Mouse (Mus musculus) kidney, embryonic 16.5 days (tissue): Measurements from ENCODE around the gene BC052040. TPM values are rescaled to one million over a fixed set of nuclear protein-coding genes. Genes with fewer than 3 reads are reported as not detected.

Experiments
- ATAC-seq: fragments of 200-750 bp; cut with Nextera tagmentation; 2 replicates; pipeline ENCODE4 v1.8.0; 2017; ENCODE audit warnings: moderate TSS enrichment; ENCODE audit not compliant: low FRiP score, low TSS enrichment
- H3K27ac ChIP-seq: fragments of 300-500 bp; sonication (generic); 2 replicates; pipeline ENCODE4 v1.5.1; 2014; ENCODE audit warnings: low read length
- H3K27me3 ChIP-seq: fragments of 300-500 bp; sonication (generic); 2 replicates; pipeline ENCODE4 v1.6.1; 2014; ENCODE audit warnings: low read length, control low read depth, mixed read lengths; ENCODE audit not compliant: insufficient read depth
- H3K36me3 ChIP-seq: fragments of 300-500 bp; sonication (generic); 2 replicates; pipeline ENCODE4 v1.6.1; 2014; ENCODE audit warnings: low read length, control low read depth, mixed read lengths; ENCODE audit not compliant: insufficient read depth
- H3K4me1 ChIP-seq: fragments of 300-500 bp; sonication (generic); 2 replicates; pipeline ENCODE4 v1.6.1; 2014; ENCODE audit warnings: low read length, control low read depth, mixed read lengths; ENCODE audit not compliant: insufficient read depth
- H3K4me2 ChIP-seq: fragments of 300-500 bp; sonication (generic); replicated peaks from 2 replicates; pipeline ENCODE4 v1.6.1; 2014; ENCODE audit warnings: low read depth, low read length
- H3K4me3 ChIP-seq: fragments of 300-500 bp; sonication (generic); 2 replicates; pipeline ENCODE4 v1.5.1; 2014; ENCODE audit warnings: mild to moderate bottlenecking, low read length
- H3K9ac ChIP-seq: fragments of 300-500 bp; sonication (generic); replicated peaks from 2 replicates; pipeline ENCODE4 v1.6.1; 2014; ENCODE audit warnings: low read length
- H3K9me3 ChIP-seq: fragments of 300-500 bp; sonication (generic); 2 replicates; pipeline ENCODE4 v1.6.1; 2016; ENCODE audit warnings: low read length, control low read depth
- WGBS: fragments of 180-500 bp; shearing (Covaris S2); extraction: QIAGEN DNeasy Blood & Tissue Kit; methylation state at CpG from one replicate; pipeline ENCODE4 v1.1.7; 2014; 5-methylcytosine and 5-hydroxymethylcytosine counted together
- polyA plus RNA-seq: library from polyadenylated mRNA; unstranded; fragments of >200 nt; fragmentation: Nextera tagmentation; extraction: Ambion mirVana; gene quantifications from 2 replicates; pipeline ENCODE4 v1.2.1, GENCODE M21; 2015

The BC052040 gene
- polyA plus RNA-seq, 1 experiment from 2014 or later, result 15.4 TPM

- no peaks in the 10 kb centered on the region for H3K9me3 ChIP-seq
- H3K9ac ChIP-seq, result no peak overlapping the region
- no peak for ATAC-seq
- 69% methylated on average over 5 of the region's 5 CpGs for WGBS
- H3K4me2 ChIP-seq, result no peak overlapping the region
- H3K27me3 ChIP-seq, result no peaks in the 10 kb centered on the region
- no peaks in the 10 kb centered on the region for H3K4me1 ChIP-seq
- no peak overlapping the region for H3K27ac ChIP-seq
- peaks cover 9% of the 10 kb centered on the region for H3K36me3 ChIP-seq
- no peak overlapping the region for H3K4me3 ChIP-seq
Measured at GRCm38 (mm10) chr2:115631031-115631434, 49.5 kb downstream of the BC052040 start.

DNA sequence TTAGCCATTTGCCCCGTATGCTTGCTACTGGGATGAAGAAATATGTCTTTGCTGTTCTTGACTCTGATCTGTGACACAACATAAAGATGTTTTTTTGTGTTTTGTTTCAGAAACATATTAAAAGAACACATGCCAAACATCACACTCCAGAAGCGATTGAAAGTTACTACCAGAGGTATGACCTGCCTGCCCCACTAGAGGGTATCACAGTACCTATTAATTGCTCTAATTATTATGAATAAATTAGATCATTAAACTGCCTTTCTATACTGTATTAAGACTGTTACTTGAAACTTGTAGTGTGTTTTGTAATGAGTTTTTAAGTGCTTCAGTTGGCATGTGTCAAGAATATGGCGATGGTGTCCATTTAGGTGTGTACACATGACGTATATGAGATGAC is 50.3 kb downstream of the BC052040 start:
- WGBS, result 85% methylated on average over 4 of the region's 4 CpGs
- H3K9ac ChIP-seq, result no peak overlapping the region
- no peak overlapping the region for H3K4me2 ChIP-seq
- no peak for ATAC-seq
- no peak overlapping the region for H3K4me3 ChIP-seq
- no peaks in the 10 kb centered on the region for H3K27me3 ChIP-seq
- peaks cover 9% of the 10 kb centered on the region for H3K36me3 ChIP-seq
- no peaks in the 10 kb centered on the region for H3K4me1 ChIP-seq
- no peaks in the 10 kb centered on the region for H3K9me3 ChIP-seq
- H3K27ac ChIP-seq, result no peak overlapping the region

GRCm38 (mm10) chr2:115650203-115650602 is 68.7 kb downstream of the BC052040 start:
- no peak overlapping the region for H3K4me2 ChIP-seq
- H3K27me3 ChIP-seq, result no peaks in the 10 kb centered on the region
- no peaks in the 10 kb centered on the region for H3K9me3 ChIP-seq
- H3K9ac ChIP-seq, result no peak overlapping the region
- no peaks in the 10 kb centered on the region for H3K36me3 ChIP-seq
- no peaks in the 10 kb centered on the region for H3K4me1 ChIP-seq
- no peak overlapping the region for H3K27ac ChIP-seq
- no peak overlapping the region for H3K4me3 ChIP-seq
- peak; percentile 54; the same call in 1 of the 2 replicates for ATAC-seq
- WGBS, result 56% methylated on average over 2 of the region's 2 CpGs

DNA sequence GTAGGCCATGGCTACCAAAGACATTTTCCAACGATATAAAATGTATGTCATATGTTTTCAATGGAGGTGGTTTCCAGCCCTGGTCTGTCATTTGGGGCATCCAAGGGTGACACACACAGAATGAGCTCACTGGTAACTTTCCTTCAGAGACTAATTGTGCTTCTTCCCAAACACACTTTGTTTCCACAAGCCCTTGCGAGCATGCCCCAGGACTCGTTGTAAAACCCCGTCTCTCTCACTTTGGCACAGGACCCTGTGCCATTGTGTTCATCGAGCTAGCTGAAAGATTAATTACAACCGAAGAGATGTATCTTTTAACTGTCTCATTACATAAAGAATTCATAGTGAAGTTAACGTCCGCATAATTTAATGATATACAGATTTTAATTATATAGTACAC is 78.2 kb downstream of the BC052040 start:
- no peak overlapping the region for H3K27ac ChIP-seq
- H3K4me1 ChIP-seq, result peaks cover 20% of the 10 kb centered on the region
- 61% methylated on average over 8 of the region's 8 CpGs for WGBS
- no peak overlapping the region for H3K4me3 ChIP-seq
- no peaks in the 10 kb centered on the region; the same call in 1 of the 2 replicates for H3K36me3 ChIP-seq
- H3K27me3 ChIP-seq, result no peaks in the 10 kb centered on the region
- no peaks in the 10 kb centered on the region for H3K9me3 ChIP-seq
- ATAC-seq, result no peak
- H3K4me2 ChIP-seq, result no peak overlapping the region
- H3K9ac ChIP-seq, result no peak overlapping the region

- no peaks in the 10 kb centered on the region; the same call in 1 of the 2 replicates for H3K36me3 ChIP-seq
- no peak overlapping the region for H3K9ac ChIP-seq
- 69% methylated on average over 6 of the region's 6 CpGs for WGBS
- no peak for ATAC-seq
- no peak overlapping the region for H3K4me2 ChIP-seq
- no peaks in the 10 kb centered on the region for H3K9me3 ChIP-seq
- no peak overlapping the region for H3K27ac ChIP-seq
- no peaks in the 10 kb centered on the region for H3K27me3 ChIP-seq
- peaks cover 20% of the 10 kb centered on the region for H3K4me1 ChIP-seq
- H3K4me3 ChIP-seq, result no peak overlapping the region
Measured at GRCm38 (mm10) chr2:115660213-115661120, 79.0 kb downstream of the BC052040 start.

DNA sequence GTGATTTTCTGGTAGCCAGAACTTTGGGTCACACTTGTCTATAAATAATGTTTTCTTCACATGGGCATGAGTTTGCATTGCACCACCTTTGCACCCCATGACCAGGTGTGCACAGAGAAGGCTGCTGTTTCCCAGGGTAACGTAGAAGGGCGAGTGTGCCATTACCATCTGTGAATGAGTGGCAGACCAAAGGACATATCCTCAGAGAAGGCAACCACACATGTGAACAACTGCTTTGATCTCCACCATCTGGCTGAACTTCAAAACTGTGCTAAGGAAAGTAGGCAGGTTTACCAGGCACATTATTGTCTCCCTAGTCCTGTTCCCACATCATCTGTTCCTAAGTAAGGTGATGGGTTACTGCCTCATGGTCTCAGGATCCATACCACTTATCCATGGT is 86.0 kb downstream of the BC052040 start:
- ATAC-seq, result no peak
- WGBS, result 92% methylated on average over 2 of the region's 2 CpGs
- H3K27me3 ChIP-seq, result no peaks in the 10 kb centered on the region
- H3K4me1 ChIP-seq, result no peaks in the 10 kb centered on the region; the same call in 1 of the 2 replicates
- H3K27ac ChIP-seq, result no peak overlapping the region
- H3K4me2 ChIP-seq, result no peak overlapping the region
- no peaks in the 10 kb centered on the region for H3K9me3 ChIP-seq
- peaks cover 3% of the 10 kb centered on the region; the same call in 1 of the 2 replicates for H3K36me3 ChIP-seq
- no peak overlapping the region for H3K4me3 ChIP-seq
- no peak overlapping the region for H3K9ac ChIP-seq

GRCm38 (mm10) chr2:115673054-115673660 is 91.6 kb downstream of the BC052040 start:
- Histone ChIP-seq H3K4me1 (peaks cover 19% of the 10 kb centered on the region), H3K27me3 (no peaks in the 10 kb centered on the region), H3K27ac (peak overlapping the region; percentile 78), H3K4me3 (no peak overlapping the region), H3K9ac (no peak overlapping the region), H3K4me2 (no peak overlapping the region; the same call in 1 of the 2 replicates), H3K9me3 (no peaks in the 10 kb centered on the region), H3K36me3 (no peaks in the 10 kb centered on the region)
- ATAC-seq, result peak; percentile 89
- 69% methylated on average over 7 of the region's 7 CpGs for WGBS

- Histone ChIP-seq H3K9me3 (no peaks in the 10 kb centered on the region), H3K27me3 (no peaks in the 10 kb centered on the region), H3K4me1 (peaks cover 12% of the 10 kb centered on the region), H3K4me3 (no peak overlapping the region), H3K27ac (no peak overlapping the region), H3K9ac (no peak overlapping the region), H3K4me2 (no peak overlapping the region), H3K36me3 (no peaks in the 10 kb centered on the region)
- 75% methylated on average over 5 of the region's 5 CpGs for WGBS
- no peak for ATAC-seq
Measured at GRCm38 (mm10) chr2:115678786-115679185, 97.3 kb downstream of the BC052040 start.

DNA sequence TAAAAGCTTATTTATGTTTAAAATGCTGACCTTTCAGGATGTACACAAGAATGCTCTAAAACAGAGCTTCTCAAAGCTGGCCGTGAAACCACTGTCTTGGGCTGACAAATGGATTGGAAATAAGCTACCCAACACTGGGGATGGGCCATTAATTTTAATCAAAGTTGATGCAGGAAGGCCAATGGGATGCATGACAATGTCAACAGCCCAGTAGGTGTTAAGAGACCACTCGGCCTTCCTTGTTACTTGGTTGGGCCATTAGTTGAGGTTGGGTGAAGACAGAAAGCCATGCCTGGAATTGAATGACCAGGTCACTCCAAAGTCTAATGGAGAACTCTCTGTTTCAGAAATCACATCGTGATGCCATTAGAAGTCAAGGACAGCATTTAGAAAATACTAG is 103.7 kb downstream of the BC052040 start:
- 19% methylated on average over 3 of the region's 3 CpGs for WGBS
- peak; percentile 89 for ATAC-seq
- H3K27ac ChIP-seq, result 0 out of 2 replicates have a peak overlapping the region, but pooled peaks have one; percentile 38
- no peak overlapping the region for H3K4me2 ChIP-seq
- H3K4me3 ChIP-seq, result no peak overlapping the region
- no peaks in the 10 kb centered on the region for H3K9me3 ChIP-seq
- H3K27me3 ChIP-seq, result no peaks in the 10 kb centered on the region
- no peak overlapping the region for H3K9ac ChIP-seq
- peaks cover 16% of the 10 kb centered on the region for H3K4me1 ChIP-seq
- no peaks in the 10 kb centered on the region for H3K36me3 ChIP-seq

DNA sequence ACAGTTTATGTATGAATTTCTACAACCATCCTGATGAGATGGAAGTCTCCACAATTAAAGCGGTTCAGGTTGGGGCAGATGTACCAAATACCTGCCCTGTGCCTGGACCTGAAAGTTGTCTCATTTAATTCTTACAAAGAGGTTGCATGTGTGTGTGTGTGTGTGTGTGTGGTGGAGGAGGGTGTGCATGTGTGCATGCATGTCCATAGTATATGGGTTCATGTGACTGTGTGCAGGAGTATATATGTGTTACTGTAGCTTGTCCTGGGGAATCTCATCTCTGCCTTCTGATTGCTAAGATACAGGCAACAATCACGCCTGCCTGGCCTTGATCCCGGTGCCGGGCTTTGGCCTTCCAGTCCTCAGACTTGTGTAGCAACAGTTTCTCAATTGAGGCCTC is 106.1 kb downstream of the BC052040 start:
- peaks cover 16% of the 10 kb centered on the region for H3K4me1 ChIP-seq

More for the DNA sequence above, 106.1 kb downstream of the BC052040 start:
- ATAC-seq, result no peak
- Histone ChIP-seq H3K9ac (no peak overlapping the region), H3K4me2 (no peak overlapping the region), H3K36me3 (0 out of 2 replicates have a peak, but pooled peaks cover 4% of the 10 kb centered on the region), H3K4me3 (no peak overlapping the region), H3K27ac (no peak overlapping the region), H3K27me3 (no peaks in the 10 kb centered on the region), H3K9me3 (no peaks in the 10 kb centered on the region)
- whole genome bisulfite sequencing, result 92% methylated on average over 4 of the region's 4 CpGs
